Mouse (Mus musculus): Measurements from ENCODE around the gene Camk1d. TPM values are rescaled to one million over a fixed set of nuclear protein-coding genes. Genes with fewer than 3 reads are reported as not detected.

Gene Camk1d
- total RNA-seq (2023), result 49.3 TPM

GRCm38 (mm10) chr2:5714211-5715053 lies at the start of gene Camk1d:
Camk1d (minus strand) TSS chr2:5714515.

Other genes with a start within 250 kb of the Camk1d start
- 28.3 TPM for gene Nudt5, start 130.5 kb upstream of the Camk1d start, total RNA-seq (2023)
- 81.5 TPM for gene Cdc123, start 130.6 kb upstream of the Camk1d start, total RNA-seq (2023)
- gene Gm13199, start 148.4 kb upstream of the Camk1d start, total RNA-seq (2023), result not detected
- 26.9 TPM for gene Sec61a2, start 180.9 kb upstream of the Camk1d start, total RNA-seq (2023)
- gene Dhtkd1, start 228.3 kb upstream of the Camk1d start, total RNA-seq (2023), result not detected
- 49.5 TPM for gene Upf2, start 237.0 kb upstream of the Camk1d start, total RNA-seq (2023)